Mouse (Mus musculus) kidney, adult 2 months (tissue): ENCODE results near the gene Snd1.

Experiments
- CTCF ChIP-seq: fragments of 200-500 bp; conservative IDR thresholded peaks from 2 replicates; pipeline ENCODE4 v1.5.1; 2011; ENCODE audit warnings: low read depth, mild to moderate bottlenecking, control low read depth, low read length, moderate library complexity, mixed read lengths; ENCODE audit not compliant: insufficient read depth, insufficient read length
- POLR2A ChIP-seq: fragments of 200-500 bp; IDR thresholded peaks from one replicate; pipeline ENCODE4 v1.6.1; 2011; ENCODE audit warnings: low read depth, low read length, control low read depth

DNA sequence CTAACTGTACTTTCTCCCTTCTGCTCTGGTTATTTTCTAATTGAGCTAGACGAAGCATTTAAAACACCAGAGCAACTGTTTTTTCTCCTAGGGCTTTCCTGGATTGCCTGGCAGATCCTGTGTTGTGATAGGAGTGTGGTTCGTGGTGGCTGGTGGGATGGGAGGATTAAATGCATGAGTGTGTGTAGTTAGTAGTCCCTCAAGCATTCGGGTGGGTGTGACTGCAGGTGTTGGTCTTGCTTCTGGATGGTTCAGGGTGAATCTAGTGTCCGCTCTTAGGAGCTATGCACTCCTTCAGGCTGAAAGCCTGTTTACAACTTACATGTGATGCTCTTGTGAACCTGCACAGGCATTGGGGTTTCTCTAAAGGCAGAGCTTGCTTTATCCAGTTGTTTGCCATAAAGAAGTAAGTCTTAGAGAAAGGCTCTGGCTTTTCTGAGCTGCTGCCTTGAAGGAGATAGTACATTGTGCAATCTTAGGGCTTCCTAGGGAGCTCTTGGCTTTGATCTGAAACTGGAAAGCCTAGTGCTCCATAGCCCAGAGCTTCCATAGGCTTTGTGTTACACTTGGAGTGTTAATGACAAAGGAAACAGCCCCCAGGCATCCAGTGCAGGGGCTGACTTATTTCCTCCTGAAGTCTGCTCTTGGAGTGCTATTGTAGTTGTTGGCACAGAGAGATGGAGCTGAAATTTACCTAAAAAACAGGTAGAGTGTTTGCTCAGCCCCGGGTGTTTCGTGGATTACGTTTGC is 75.5 kb downstream of the Snd1 start:
- no peak for TF ChIP-seq POLR2A
- TF ChIP-seq CTCF = no peak
